Mouse (Mus musculus): ENCODE results near the gene Grk5. TPM values are rescaled to one million over a fixed set of nuclear protein-coding genes. Genes with fewer than 3 reads are reported as not detected.
"Not testable (repeated sequence)": the region's sequence is repeated elsewhere in the genome, so short reads cannot be mapped to it uniquely, and the experiment has no call there.

The Grk5 gene
- 1 to 10 TPM; 3.5 to 4.1 TPM for total RNA-seq (2021)
- long read RNA-seq, experiment 1, partial matches to known transcripts = 1 of 2 reads
- long read RNA-seq, experiment 1, other reads (novel, unspliced or antisense) = 1 of 2 reads
- long read RNA-seq, experiment 2, partial matches to known transcripts = 0 of 1 reads
- long read RNA-seq, experiment 2, other reads (novel, unspliced or antisense) = 1 of 1 reads

DNA sequence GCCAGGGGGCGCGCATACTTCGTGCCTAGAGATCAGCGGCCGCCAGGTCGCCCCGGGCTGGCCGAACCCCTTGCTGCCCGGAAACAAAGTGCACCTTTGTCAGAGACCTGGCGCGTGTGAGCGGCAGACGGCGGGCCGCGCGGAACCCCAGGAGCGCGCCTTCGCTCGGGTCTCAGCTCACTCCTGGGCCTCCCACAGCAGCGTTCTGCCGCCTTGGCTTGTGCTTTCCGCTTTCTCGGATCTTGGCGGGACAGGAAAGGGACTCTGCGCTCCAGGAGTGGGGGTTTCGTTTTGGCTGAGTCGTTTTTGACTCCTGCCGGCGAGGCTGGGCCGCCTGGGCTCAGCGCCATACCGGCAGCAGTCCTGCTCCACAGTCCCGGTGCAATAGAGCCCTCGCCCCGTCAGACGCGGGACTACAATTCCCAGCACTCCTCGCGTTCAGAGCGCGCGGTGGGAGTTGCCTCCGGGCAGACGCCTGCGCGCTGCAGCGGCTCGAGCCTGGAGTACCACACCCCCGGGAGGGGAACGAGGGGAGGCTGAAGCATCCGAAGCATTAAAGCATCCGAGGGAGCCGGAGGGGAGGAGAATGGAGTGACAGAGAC lies at the start of gene Grk5:
Grk5 (plus strand) TSS at position 36 of the 602 bp plus-strand sequence.
- peak; percentile 92 to 94 for DNase-seq
- intact Hi-C loops (cut with DNase I) = loop anchor here (2.0 kb wide), 1 partner anchor 195 kb away; no protein-coding TSS in a partner anchor

DNA sequence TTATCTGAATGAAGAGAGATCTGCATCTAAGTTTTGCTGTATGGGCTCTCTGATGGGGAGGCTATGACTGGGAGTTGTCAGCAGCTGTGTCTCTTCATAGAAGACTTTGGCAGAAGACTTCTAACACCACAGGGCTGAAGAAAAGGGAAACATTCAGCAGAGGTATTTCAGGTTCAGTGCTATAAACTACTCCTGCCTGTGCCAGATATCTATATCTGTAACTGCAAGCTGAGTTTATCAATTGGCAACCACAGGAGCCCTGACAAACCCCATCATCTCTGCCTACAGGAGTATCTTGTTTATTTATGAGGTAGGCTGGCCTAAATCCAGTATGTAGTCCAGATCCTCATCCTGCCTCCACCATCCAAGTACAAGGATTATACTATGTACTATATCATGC lies 46.2 kb upstream of the Grk5 start:
- intact Hi-C loops (cut with DNase I) = no loop called here
- no peak for DNase-seq

DNA sequence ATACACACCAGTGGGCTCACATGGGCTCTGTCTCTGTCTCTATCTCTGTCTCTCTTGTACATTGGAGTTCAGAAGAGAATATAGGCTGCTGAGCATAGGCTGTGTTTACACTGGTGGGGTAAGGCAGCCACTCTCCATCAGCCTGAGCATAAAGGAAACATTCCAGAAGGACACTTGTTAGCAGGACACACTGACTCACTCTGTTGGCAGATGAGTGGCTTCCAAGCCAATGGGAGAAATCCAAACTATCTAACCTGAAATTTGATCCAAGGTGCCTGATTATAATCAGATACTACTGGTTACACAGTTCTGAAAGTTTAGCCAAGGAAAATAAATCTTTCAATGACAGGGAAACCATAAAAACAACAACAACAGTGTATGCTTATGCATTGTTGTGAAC lies 43.8 kb upstream of the Grk5 start:
- no peak for DNase-seq
- intact Hi-C loops (cut with DNase I) = no loop called here

DNA sequence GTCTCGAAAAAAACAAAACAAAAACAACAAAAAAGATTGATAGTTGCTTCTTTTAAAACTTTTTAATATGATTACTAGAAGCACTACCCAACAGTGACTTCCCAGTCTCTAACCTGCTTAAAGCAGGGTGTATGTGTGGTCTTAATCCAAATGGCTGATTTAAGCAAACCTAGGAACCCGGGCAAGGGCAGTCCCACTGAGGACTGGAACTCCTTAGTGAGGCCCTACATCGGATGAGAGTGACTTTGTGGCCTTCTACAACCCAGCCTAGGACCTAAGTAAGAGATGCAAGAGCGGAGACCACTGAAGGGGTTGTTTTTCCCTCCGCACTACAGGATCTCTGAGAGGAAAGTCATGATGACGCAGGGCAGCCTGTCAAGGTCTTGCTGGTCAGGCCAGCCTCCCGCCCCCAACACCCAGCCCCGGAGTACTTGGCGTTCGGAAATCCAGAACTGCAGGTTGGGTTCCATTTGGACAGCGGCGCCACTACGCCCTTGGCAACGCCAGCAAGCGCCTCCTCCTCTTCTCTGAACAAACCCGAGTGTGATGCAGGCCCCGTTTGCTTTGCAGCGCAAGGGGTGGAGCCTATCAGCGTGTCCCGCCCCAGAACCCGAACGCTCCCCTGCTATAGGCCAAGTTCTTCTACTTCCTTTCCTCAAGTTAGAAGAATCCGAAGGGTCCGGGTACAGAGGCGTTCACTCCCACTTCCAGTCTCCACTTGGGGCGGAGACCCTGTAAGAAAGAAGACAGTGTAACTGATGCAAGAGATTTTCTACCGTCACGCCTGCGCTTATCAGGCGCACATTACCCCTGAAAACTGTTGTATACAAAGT lies 28.5 kb upstream of the Grk5 start, which contains the start of gene Sfxn4:
Sfxn4 (minus strand) TSS at position 612 of the 833 bp plus-strand sequence.
- intact Hi-C loops (cut with DNase I) = no loop called here
- peak; percentile 88 for DNase-seq

DNA sequence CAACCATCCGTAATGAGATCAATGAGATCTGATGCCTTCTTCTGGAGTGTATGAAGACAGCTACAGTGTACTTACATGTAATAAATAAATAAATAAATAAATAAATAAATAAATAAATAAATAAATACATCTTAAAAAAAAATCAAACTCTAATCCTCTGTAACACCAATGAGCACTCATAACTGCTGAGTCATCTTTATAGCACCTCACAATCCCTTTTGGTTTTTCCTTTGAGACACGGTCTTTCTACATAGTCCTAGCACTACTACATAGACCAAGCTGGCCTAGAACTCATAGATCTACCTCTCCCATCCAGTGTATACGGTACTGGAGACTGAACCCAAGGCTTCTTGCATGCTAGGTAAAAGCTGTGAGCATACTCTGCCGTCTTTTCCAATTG lies 23.4 kb upstream of the Grk5 start:
- intact Hi-C loops (cut with DNase I); DNase-seq: not testable (repeated sequence)

DNA sequence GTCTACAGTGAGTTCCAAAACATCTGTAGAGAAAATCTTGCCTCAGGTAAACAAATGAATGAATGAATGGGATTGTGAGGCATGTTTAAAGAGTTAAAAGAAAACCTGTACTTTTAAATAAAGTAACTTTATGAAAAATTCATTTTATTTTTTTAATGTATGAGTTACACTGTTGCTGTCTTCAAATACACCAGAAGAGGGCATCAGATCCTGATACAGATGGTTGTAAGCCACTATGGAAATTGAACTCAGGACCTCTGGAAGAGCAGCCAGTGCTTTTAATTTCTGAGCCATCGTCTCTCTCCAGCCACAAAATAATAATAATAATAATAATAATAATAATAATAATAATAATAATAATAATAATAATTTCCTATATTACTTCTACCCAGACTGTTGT lies 19.1 kb upstream of the Grk5 start:
- DNase-seq = no peak
- intact Hi-C loops (cut with DNase I) = no loop called here

DNA sequence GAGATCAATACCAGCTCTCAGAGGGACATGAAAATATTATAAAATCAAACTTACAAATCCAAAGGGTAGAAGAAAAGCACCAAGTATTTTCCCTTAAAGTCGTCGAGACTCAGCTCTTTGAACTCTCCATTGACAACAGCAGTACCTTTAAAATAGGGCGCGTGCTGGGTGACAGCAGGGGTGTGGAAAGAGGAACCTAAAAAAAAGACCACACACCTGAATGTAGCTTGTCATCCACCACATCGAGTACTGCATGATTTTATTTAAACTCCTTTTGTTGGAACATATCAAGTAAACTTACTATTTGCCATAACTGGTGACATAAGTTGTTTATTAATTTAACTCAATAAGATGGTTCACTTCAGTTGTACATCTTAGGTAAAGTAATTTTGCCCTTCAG lies 18.2 kb upstream of the Grk5 start:
- no peak for DNase-seq
- intact Hi-C loops (cut with DNase I) = no loop called here

DNA sequence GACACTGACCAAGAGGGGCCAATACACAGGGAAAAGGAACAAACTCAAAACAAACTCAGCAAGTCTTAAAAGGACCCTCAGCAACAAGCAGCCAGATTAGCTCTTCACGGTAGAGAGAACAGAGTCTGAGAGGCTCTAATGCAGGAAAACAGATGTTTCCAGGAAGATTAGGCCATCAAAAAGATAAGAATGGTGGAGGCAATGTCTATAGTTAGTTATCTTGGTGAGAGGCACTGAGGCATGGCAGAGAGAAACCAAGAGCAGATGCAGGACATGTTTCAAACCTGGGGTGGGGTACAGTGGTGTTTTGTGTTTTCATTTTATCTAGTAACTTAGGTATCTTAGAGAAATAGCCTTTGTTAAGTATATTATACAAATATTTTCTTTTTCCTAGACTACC lies 17.3 kb upstream of the Grk5 start:
- intact Hi-C loops (cut with DNase I) = no loop called here
- DNase-seq = no peak

DNA sequence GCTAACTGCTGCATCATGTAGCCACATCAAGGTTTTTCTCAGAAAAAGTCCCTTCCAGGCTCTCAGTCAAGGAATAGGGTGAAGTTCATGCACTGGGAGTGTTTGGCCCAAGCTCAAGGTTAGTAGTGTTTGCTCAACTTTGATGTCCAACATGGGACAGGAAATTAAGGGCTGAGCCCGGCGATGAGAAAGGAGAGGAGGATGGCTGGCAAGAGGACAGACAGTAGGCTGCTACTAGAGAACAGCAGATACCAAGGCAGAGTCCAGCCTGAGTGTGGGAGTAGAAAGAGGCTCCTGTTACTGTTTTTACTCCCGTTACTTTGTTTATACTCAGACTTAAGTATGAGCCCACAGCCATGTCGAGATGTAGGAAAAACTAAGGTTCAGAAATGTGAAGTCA lies 16.0 kb upstream of the Grk5 start:
- DNase-seq = no peak
- intact Hi-C loops (cut with DNase I) = no loop called here

DNA sequence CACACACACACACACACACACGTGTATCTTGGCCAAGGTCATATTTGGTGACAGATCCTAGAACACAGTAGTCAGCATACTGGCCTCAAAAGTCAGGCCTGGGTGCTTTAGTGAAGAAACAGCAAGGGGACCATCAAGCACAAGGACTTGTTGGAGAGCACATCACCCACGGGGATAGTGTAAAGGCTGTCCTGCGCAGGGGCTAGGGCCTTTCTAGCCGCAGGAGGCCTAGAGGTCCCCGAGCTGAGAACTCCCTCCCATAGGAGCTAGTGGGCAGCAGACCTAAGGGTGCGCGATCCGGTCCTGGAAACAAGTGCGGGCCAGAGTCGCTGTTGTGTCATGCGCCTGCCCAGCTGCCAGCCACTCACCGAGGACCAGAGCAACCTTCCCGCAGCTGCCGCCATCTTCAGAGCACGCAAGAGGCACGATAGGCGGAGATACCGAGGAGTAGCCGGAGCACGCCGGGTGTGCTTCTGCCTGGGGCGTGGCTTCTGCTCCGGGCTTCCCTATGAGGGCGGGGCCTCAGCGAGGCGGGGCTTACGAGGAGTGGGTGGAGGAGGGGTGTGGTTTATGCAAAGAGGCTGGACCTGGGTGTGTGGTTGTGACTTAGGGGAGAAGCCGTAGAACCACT lies 15.4 kb upstream of the Grk5 start, which contains the start of gene Prdx3:
Prdx3 (minus strand) TSS at position 493 of the 631 bp plus-strand sequence.
- peak; percentile 96 to 97 for DNase-seq
- intact Hi-C loops (cut with DNase I) = no loop called here

DNA sequence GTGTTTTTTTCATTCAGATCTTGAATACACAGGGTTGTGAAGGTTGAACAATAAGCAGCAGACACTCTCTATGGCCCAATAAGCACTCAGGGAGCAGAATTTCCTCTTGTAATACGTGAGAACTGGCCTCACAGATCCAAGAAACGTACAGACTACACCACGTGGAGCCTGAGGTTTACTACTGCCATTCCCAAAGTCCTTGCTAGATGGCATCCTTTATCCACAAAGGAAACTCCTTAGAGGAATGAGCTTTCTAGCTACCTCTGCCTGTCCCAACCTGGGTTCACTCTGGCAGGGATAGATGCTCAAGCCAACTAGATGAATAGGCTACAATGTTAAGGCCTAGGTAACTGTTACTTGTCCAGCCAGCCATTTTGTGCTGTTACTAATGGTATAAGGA lies 6.4 kb upstream of the Grk5 start:
- no peak for DNase-seq
- intact Hi-C loops (cut with DNase I) = no loop called here

DNA sequence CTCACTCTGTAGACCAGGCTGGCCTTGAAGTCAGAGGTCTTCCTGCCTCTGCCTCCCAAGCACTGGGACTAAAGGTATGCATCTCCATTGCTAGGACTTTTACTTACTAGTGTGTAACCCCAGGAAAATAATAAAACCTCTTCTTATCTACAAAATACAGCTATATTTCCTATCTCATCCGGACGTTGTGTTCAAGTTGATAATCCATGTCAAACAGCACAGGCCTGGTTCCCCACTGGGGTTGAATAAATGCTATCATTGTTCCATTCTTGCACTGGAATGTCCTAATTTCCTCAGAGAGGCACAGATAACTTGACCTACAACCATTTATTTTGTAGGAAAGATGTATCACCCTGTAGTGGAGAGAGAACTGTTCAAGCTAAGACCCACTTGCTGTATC lies 1.9 kb upstream of the Grk5 start:
- no peak for DNase-seq
- intact Hi-C loops (cut with DNase I) = loop anchor here (2.0 kb wide), 1 partner anchor 197 kb away; no protein-coding TSS in a partner anchor

DNA sequence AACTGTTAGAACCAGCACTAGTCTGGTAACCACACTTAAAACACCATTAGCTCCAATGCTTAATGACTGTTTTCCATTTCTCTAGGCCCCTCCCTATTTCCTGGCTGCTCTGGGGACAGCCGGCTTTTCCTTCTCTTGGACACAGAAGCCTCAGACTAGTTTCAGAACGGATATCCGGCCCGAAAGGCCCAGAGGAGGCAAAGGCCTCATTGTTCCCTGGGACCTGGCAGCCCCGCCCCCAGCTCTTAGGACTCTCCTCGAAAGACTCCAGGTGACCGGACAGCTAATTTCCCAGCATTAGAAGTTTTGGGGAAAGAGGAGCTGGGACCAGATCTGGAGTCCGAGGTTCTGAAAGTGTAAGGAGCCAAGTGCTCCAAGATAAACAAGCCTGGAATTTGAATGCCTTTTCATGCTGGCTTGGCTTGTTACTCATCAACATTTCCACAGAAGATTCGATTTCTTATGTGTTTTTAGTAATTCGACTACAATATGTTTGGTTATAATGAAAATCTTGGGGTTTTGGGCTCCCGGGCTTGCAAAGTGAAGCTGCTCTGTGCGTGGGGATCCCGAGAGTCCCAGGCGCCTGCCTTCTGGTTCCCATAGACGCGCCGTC lies 342 bp upstream of the Grk5 start:
- peak; percentile 44 to 62 for DNase-seq
- intact Hi-C loops (cut with DNase I) = loop anchor here (2.0 kb wide), 1 partner anchor 196 kb away; no protein-coding TSS in a partner anchor

DNA sequence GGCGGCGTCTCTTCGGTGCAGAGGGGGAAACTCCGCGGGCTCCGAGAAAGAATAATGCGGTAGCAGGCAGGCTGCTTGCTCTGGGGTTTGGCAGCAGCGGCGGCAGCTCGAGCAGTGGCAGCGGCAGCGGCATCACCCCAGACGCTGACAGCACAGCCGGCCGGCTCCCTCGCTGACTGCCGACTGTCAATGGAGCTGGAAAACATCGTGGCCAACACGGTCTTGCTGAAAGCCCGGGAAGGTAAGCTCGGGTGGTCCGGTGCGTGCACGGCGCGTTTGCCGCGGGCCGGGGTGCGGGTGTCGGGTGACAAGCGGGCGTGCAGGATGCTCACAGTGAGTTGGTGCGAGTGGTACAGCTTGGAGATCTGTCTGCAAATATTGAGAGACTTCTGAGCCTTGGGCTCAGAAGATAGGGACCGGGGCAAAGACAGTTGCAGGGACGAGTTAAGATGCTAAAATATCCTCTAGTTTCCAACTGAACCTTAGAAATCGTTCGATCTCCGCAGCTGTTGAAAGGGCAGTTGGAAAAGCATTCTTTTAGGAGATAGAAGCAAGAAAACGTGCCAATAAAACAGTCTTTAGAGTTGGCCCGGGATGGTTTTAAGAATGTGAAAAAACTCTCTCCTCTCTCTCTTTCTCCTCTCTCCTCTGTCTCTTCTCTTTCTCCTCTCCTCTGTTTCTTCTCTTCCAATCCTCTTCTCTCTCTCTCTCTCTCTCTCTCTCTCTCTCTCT lies 1.0 kb downstream of the Grk5 start:
- intact Hi-C loops (cut with DNase I) = no loop called here
- peak in 1 of 2 experiments; percentile 57 for DNase-seq

DNA sequence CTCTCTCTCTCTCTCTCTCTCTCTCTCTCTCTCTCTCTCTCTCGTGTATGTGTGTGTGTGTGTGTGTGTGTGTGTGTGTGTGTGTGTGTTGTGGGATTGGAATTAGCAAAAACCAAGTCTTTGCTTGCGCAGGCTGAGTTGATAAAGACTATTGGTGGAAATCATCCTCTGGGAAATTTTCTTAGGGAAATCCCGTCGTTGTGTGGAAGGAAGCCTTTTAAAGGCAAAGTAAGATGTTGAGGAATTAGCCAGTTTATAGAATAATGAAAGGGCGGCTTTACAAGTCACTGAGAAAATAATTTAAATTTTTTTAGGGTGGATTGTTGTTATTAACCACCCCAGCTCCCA lies 1.5 kb downstream of the Grk5 start:
- no peak for DNase-seq
- intact Hi-C loops (cut with DNase I) = no loop called here

DNA sequence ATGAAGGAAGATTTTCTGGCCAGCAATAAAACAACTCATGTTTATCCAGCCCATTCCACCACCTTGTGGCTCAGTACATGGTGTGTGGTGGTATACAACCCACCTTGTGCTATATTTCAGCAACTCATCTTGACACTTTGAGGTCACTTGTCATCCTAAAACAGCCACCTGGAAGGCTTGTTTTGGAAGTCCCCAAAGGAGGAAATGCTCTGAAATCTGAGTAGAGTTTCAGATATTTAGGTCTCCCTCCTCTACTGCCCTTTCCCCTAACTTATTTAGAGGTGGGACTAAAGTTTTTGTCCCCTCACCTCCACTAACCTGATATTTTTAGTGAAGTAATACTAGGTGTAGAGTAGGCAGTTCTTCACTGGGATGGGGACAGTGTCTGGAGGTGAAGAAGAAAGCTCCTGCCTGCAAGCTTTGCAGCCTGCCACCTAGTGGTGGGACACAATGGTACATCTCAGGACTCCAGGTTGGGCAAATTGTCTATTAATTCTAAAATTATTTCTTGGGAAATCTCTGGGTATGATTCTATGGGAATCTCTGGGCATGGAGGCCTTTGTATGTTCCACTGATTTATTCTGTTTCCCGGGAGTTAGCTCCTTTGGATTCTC lies 2.5 kb downstream of the Grk5 start:
- DNase-seq = peak; percentile 23 to 53
- intact Hi-C loops (cut with DNase I) = no loop called here

DNA sequence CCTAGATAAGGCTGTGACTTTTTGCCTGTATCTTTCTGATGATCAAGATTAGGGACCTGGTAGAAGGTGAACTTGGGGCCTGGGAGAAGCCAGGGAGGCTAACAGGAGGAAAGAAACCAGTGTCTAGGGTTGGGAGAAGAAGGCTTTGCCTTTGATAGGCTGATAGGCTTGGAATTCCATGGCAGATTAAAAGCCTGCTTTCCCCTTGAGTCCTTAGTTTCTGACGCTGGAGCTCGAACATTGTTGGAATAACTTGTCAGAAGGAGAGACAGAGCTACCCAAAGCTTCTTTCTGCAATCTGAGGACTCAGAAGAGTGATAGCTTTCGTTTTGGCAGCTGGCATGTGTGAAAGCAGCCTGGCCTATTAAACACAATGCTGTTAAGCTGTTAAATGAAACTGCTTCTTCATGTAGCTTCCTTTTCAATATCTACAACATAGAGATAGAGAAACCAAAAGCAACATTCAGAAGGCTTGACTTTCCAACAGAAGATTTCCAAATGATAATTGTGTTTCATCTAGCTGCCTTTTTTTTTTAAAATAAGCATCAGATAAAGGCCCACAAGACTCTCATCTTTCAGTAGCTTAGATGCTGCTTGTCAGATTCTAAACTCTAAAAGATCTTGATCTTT lies 5.8 kb downstream of the Grk5 start:
- no peak for DNase-seq
- intact Hi-C loops (cut with DNase I) = no loop called here

DNA sequence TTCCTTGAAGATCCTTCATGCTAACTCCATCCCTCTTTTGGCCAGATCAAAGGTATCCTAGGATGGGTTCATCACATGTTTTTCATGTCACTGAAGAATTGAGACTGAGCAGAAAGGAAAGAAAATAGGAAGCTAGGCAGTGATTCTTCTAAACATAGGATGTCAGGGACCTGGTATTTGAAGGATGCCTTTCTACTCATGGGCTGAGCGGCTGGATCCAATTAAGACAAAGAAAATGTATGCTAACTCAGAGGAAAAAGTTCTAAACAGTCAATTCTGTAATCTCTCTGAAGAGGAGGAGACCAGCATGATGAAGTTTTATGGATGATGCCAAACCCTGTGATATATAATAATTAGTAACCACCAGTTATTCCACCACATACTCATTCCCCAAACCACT lies 13.6 kb downstream of the Grk5 start:
- intact Hi-C loops (cut with DNase I) = no loop called here
- DNase-seq = no peak

DNA sequence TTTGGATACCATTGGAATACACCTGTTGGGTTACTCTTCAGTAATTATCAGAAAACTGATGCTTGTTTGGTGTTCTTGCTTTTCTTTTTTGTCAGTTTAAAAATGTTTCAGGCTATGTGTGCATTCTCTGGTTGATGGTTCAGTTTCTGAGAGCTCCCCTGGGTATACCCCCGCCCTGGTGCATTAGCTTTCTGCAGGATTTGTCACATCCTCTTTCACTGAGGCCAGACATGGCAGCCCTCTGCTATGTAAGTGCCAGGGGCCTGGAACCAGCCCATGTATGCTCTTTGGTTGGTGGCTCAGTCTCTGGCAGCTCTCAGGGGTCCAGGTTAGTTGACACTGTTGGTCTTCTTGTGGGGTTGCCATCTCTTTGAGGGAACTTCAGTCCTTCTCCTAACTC lies 14.4 kb downstream of the Grk5 start:
- DNase-seq = no peak
- intact Hi-C loops (cut with DNase I) = no loop called here

Data from gastrocnemius, postnatal 36 days (tissue).